Mouse (Mus musculus): ENCODE results near the gene Gbf1.

Gbf1 gene

GRCm38 (mm10) chr19:46328081-46329030 is 176.0 kb downstream of the Gbf1 start, which contains the start of gene Fbxl15:
Gene Fbxl15, plus strand, starts transcription at chr19:46328184.
- in situ Hi-C loops (cut with MboI, MseI), result no loop called here

DNA sequence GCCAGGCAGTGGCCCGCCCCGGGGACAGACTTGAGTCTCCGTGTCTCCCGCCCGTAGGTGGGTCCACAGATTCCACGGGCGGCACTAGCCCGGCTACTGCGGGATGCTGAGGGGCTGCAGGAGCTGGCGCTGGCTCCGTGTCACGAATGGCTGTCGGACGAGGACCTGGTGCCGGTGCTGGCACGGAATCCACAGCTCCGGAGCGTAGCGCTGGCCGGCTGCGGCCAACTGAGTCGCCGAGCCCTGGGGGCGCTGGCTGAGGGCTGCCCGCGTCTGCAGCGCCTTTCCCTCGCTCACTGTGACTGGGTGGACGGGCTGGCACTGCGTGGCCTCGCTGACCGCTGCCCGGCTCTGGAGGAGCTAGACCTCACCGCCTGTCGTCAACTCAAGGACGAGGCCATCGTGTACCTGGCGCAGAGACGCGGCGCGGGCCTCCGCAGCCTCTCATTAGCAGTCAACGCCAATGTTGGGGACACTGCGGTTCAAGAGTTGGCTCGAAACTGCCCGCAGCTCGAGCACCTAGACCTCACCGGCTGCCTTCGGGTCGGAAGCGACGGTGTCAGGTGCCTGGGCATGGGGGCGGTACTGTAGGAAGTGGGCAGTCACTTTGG is 176.8 kb downstream of the Gbf1 start:
- in situ Hi-C loops (cut with MboI, MseI), result no loop called here

GRCm38 (mm10) chr19:46329951-46330350 is 177.6 kb downstream of the Gbf1 start:
- in situ Hi-C loops (cut with MboI, MseI), result no loop called here

DNA sequence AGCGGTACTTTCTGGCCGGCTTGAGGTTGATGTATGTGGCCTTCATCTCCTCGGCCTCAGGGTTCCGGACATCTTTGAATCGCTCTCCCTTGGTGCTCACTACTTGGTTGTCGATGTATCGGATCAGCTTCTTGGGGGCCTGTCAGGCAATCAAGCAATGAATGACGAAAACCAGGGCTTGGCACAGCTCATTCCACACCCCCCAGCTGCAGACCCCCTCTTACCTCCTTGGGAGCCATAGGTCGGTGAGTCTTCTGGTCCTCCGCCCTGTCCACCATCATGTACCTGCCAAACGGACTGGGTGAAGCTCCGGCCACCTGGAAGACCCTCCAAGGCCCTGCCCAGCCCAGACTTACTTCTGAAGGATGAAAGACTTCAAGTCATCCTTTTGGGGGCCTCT is 178.4 kb downstream of the Gbf1 start:
- in situ Hi-C loops (cut with MboI, MseI), result no loop called here

- in situ Hi-C loops (cut with MboI, MseI), result no loop called here
Measured at GRCm38 (mm10) chr19:46331326-46331725, 179.0 kb downstream of the Gbf1 start.

DNA sequence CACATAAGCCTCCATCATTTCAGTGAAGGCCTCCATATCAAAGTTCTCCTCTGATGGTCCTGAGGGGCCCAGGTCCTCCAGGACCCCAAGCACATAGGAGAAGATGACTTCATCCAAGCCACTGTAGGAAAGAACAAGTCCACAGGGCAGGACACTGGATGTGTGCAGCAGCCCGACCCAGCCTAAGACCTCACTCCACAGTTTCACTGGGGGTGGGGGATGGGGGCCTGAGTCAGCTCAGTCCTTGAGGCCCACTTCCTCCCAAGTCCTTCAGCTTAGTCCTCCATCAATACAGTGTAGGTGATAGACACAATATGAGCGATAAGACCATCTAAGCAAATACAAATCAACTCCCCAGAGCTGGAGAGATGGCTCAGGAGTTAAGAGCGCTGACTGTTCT is 179.6 kb downstream of the Gbf1 start:
- in situ Hi-C loops (cut with MboI, MseI), result no loop called here

DNA sequence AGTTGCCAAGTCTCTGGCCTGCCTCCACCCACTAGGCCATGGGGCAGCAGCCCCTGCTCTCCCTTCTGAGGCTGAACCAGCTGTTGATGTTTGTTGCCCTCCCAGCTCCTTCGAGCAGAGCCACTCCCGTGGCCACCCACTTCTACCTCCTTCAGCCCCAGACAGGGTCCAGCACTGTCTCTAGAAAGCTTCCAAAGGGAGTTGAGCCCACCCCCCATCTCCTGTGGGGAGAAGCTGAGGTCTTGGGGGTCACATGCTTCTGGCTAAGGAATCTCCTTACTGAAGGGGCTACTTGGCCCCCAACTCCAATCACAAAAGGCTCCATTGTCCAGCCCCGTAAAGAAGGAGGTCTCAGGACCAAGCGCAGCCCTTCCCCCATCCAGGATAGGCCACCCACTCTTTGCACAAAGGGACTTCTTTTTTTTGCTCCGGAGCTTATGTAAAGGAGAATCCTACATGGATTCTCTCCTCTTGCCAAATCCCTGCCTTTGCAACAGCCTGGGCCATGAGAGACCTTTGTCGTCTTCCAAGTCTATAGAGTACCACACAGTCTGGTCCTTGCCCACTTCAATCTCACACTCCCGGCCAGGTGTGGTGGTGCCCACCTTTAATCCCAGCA is 180.5 kb downstream of the Gbf1 start:
- in situ Hi-C loops (cut with MboI, MseI), result no loop called here

DNA sequence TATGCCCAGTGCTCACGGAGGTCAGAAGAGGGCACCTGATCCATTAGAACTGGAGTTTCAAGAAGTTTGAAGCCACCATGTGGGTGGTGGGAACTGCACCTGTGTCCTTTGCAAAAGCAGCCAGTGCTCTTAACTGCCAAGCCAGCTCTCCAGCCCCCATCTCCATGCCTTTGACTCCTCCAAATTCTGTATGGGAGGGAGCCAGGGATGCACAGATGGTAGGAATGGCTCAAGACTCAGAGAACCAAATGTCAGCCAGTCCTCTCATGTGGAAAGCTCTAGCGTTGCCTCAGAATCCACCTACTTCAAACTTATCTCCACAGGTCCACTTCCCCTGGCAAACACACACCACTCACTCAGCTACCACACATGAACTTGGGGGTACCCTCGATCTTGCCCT is 181.6 kb downstream of the Gbf1 start:
- in situ Hi-C loops (cut with MboI, MseI), result no loop called here

All from T-helper 2 cell (primary cell).